Mouse (Mus musculus) forebrain, embryonic 10.5 days (tissue): ENCODE data around the gene Ccnf. TPM values are rescaled to one million over a fixed set of nuclear protein-coding genes. Genes with fewer than 3 reads are reported as not detected.

Experiments used
- DNase-seq: peaks from one replicate; pipeline ENCODE4 v3.0.0-alpha.2; 2017; ENCODE audit warnings: low spot score; ENCODE audit errors: extremely low spot score
- H3K27ac ChIP-seq: fragments of 300-500 bp; sonication (generic); 2 replicates; pipeline ENCODE4 v1.5.1; 2016; ENCODE audit warnings: mild to moderate bottlenecking
- H3K27me3 ChIP-seq: fragments of 300-500 bp; sonication (generic); 2 replicates; pipeline ENCODE4 v1.6.1; 2016; ENCODE audit warnings: mild to moderate bottlenecking; ENCODE audit not compliant: poor library complexity, severe bottlenecking
- H3K36me3 ChIP-seq: fragments of 300-500 bp; sonication (generic); replicated peaks from 2 replicates; pipeline ENCODE4 v1.6.1; 2016; ENCODE audit warnings: mild to moderate bottlenecking, moderate library complexity
- H3K4me1 ChIP-seq: fragments of 300-500 bp; sonication (generic); 2 replicates; pipeline ENCODE4 v1.6.1; 2016
- H3K4me3 ChIP-seq: fragments of 300-500 bp; sonication (generic); 2 replicates; pipeline ENCODE4 v1.5.1; 2016; ENCODE audit warnings: mild to moderate bottlenecking, moderate library complexity
- H3K9me3 ChIP-seq: fragments of 300-500 bp; sonication (generic); 2 replicates; pipeline ENCODE4 v1.6.1; 2016; ENCODE audit warnings: mild to moderate bottlenecking, moderate library complexity
- WGBS: fragments of 180-500 bp; shearing (Covaris S2); methylation state at CpG from one replicate; pipeline ENCODE4 v1.1.7; 2016; 5-methylcytosine and 5-hydroxymethylcytosine counted together
- microRNA-seq: library from miRNA; unstranded; fragments of <30 nt; microRNA quantifications from one replicate; pipeline ENCODE4, GENCODE M21; 2017
- polyA plus RNA-seq: library from polyadenylated mRNA; unstranded; fragments of >200 nt; fragmentation: Nextera tagmentation; extraction: Ambion mirVana; gene quantifications from 2 replicates; pipeline ENCODE4 v1.2.1, GENCODE M21; 2016

Gene Ccnf
- polyA plus RNA-seq, 1 experiment from 2014 or later: 128 TPM

- WGBS: 91% methylated on average over 5 of the region's 5 CpGs
- H3K4me3 ChIP-seq: no peak overlapping the region
- H3K4me1 ChIP-seq: peaks cover 10% of the 10 kb centered on the region; the same call in 1 of the 2 replicates
- peaks cover 3% of the 10 kb centered on the region for H3K36me3 ChIP-seq
- H3K27ac ChIP-seq: no peak overlapping the region
- H3K27me3 ChIP-seq: no peaks in the 10 kb centered on the region
- H3K9me3 ChIP-seq: no peaks in the 10 kb centered on the region
- DNase-seq: no peak
These were observed 57.5 kb downstream of the Ccnf start for GRCm38 (mm10) chr17:24193769-24194168.

GRCm38 (mm10) chr17:24193268-24193667, 58.0 kb downstream of the Ccnf start:
- H3K27ac ChIP-seq: no peak overlapping the region
- no peak for DNase-seq
- H3K4me3 ChIP-seq: no peak overlapping the region
- H3K9me3 ChIP-seq: no peaks in the 10 kb centered on the region
- no peaks in the 10 kb centered on the region for H3K27me3 ChIP-seq
- 89% methylated on average over 8 of the region's 8 CpGs for WGBS
- H3K36me3 ChIP-seq: peaks cover 7% of the 10 kb centered on the region
- H3K4me1 ChIP-seq: peaks cover 10% of the 10 kb centered on the region; the same call in 1 of the 2 replicates

- 89% methylated on average over 8 of the region's 8 CpGs for WGBS
These were observed 58.4 kb downstream of the Ccnf start for GRCm38 (mm10) chr17:24192848-24193247.

GRCm38 (mm10) chr17:24191481-24191880, 59.8 kb downstream of the Ccnf start:
- 77% methylated on average over 4 of the region's 4 CpGs for WGBS
- no peaks in the 10 kb centered on the region for H3K9me3 ChIP-seq
- DNase-seq: no peak
- H3K4me1 ChIP-seq: peaks cover 10% of the 10 kb centered on the region; the same call in 1 of the 2 replicates
- H3K27ac ChIP-seq: no peak overlapping the region
- H3K4me3 ChIP-seq: no peak overlapping the region
- no peaks in the 10 kb centered on the region for H3K27me3 ChIP-seq
- H3K36me3 ChIP-seq: peaks cover 12% of the 10 kb centered on the region

More at GRCm38 (mm10) chr17:24192848-24193247, 58.4 kb downstream of the Ccnf start:
- H3K9me3 ChIP-seq: no peaks in the 10 kb centered on the region
- no peaks in the 10 kb centered on the region for H3K27me3 ChIP-seq
- no peak for DNase-seq
- peaks cover 10% of the 10 kb centered on the region for H3K36me3 ChIP-seq
- peaks cover 10% of the 10 kb centered on the region; the same call in 1 of the 2 replicates for H3K4me1 ChIP-seq
- no peak overlapping the region for H3K4me3 ChIP-seq
- no peak overlapping the region for H3K27ac ChIP-seq

GRCm38 (mm10) chr17:24190934-24191333, 60.4 kb downstream of the Ccnf start:
- H3K4me1 ChIP-seq: peaks cover 10% of the 10 kb centered on the region; the same call in 1 of the 2 replicates
- no peak overlapping the region for H3K27ac ChIP-seq
- peaks cover 13% of the 10 kb centered on the region for H3K36me3 ChIP-seq
- no peaks in the 10 kb centered on the region for H3K9me3 ChIP-seq
- no peak for DNase-seq
- 90% methylated on average over 2 of the region's 2 CpGs for WGBS
- no peaks in the 10 kb centered on the region for H3K27me3 ChIP-seq
- H3K4me3 ChIP-seq: no peak overlapping the region

- H3K36me3 ChIP-seq: no peaks in the 10 kb centered on the region
- 77% methylated on average over 3 of the region's 3 CpGs for WGBS
- H3K4me3 ChIP-seq: no peak overlapping the region
- DNase-seq: no peak
- peaks cover 7% of the 10 kb centered on the region for H3K4me1 ChIP-seq
- no peaks in the 10 kb centered on the region for H3K9me3 ChIP-seq
- no peak overlapping the region for H3K27ac ChIP-seq
- H3K27me3 ChIP-seq: no peaks in the 10 kb centered on the region
These were observed 77.0 kb downstream of the Ccnf start for GRCm38 (mm10) chr17:24174259-24174658.

- WGBS: 4% methylated on average over 3 of the region's 3 CpGs
- no peak overlapping the region for H3K27ac ChIP-seq
- no peak overlapping the region for H3K4me3 ChIP-seq
- no peaks in the 10 kb centered on the region for H3K27me3 ChIP-seq
- DNase-seq: peak; percentile 43
- H3K9me3 ChIP-seq: no peaks in the 10 kb centered on the region
- no peaks in the 10 kb centered on the region for H3K36me3 ChIP-seq
- H3K4me1 ChIP-seq: peaks cover 9% of the 10 kb centered on the region
These were observed 77.9 kb downstream of the Ccnf start for GRCm38 (mm10) chr17:24173423-24173822.

Small RNA genes within 50 kb of the gene (microRNA-seq; reads per million reads assigned to microRNA genes)
- gene Mir5134: 2.7 reads per million
- 2.7 reads per million for gene Mir6965

Other genes starting within 250 kb of the Ccnf start
- 0.11 and 0.16 TPM in 2 replicates for gene Prss27, start 213.3 kb downstream of the Ccnf start, polyA plus RNA-seq
- gene Kctd5, start 178.0 kb downstream of the Ccnf start, polyA plus RNA-seq: 89.2 and 91.6 TPM in 2 replicates
- 32.6 and 34.3 TPM in 2 replicates for gene Pdpk1, start 100.6 kb downstream of the Ccnf start, polyA plus RNA-seq
- 40.2 and 44.7 TPM in 2 replicates for gene Amdhd2, start 87.7 kb downstream of the Ccnf start, polyA plus RNA-seq
- 419 and 421 TPM in 2 replicates for gene Atp6v0c, start 81.8 kb downstream of the Ccnf start, polyA plus RNA-seq
- gene Tbc1d24, start 45.9 kb downstream of the Ccnf start, polyA plus RNA-seq: 6.8 and 7.5 TPM in 2 replicates
- 2.3 and 2.9 TPM in 2 replicates for gene Ntn3, start 42.0 kb downstream of the Ccnf start, polyA plus RNA-seq
- 22.1 and 22.6 TPM in 2 replicates for gene Tedc2, start 30.6 kb downstream of the Ccnf start, polyA plus RNA-seq
- gene Abca17, start 99.6 kb upstream of the Ccnf start, polyA plus RNA-seq: not detected in 2 replicates
- 8.6 and 10.0 TPM in 2 replicates for gene Abca3, start 100.5 kb upstream of the Ccnf start, polyA plus RNA-seq
- 493 and 501 TPM in 2 replicates for gene Rnps1, start 163.1 kb upstream of the Ccnf start, polyA plus RNA-seq
- gene Eci1, start 175.2 kb upstream of the Ccnf start, polyA plus RNA-seq: 84.1 and 89.4 TPM in 2 replicates
- 2.3 TPM in 2 replicates for gene Dnase1l2, start 191.6 kb upstream of the Ccnf start, polyA plus RNA-seq
- gene E4f1, start 218.8 kb upstream of the Ccnf start, polyA plus RNA-seq: 32.7 and 35.2 TPM in 2 replicates
- gene Pgp, start 218.9 kb upstream of the Ccnf start, polyA plus RNA-seq: 79.7 and 85.3 TPM in 2 replicates
- gene Bricd5, start 222.4 kb upstream of the Ccnf start, polyA plus RNA-seq: 0.23 and 0.25 TPM in 2 replicates
- gene Mlst8, start 227.6 kb upstream of the Ccnf start, polyA plus RNA-seq: 36.8 and 40.0 TPM in 2 replicates
- 3.8 and 4.3 TPM in 2 replicates for gene Caskin1, start 237.1 kb upstream of the Ccnf start, polyA plus RNA-seq